In genomic region chr5:13058883-13059423, GRCm38 (mm10) we compare ENCODE assay signal across 26 mouse cellular contexts.
DNase-seq lines count a peak whose midpoint lies in the region; ATAC-seq and TF ChIP-seq lines count a peak whose summit lies in the region.
"Had no signal": no experiment of that assay in that cellular context is flagged by ENCODE, and none has a peak within 500 bp of the region (broad histone marks: within the 10 kb centered on the region; RNA-seq: fewer than 3 reads in every experiment).

No protein-coding gene starts in this region.

- no peaks in the 10 kb centered on the region for H3K27me3 ChIP-seq in hindbrain, postnatal 0 days (ENCODE audit: insufficient read depth, low read length)
- no peaks in the 10 kb centered on the region for H3K27me3 ChIP-seq in hindbrain, embryonic 11.5 days (ENCODE audit: control insufficient read depth, insufficient read depth, low read length)
- no peaks in the 10 kb centered on the region for H3K27me3 ChIP-seq in neural tube, embryonic 15.5 days (replicated peaks)
- H3K27me3 ChIP-seq: embryonic facial prominence, embryonic 13.5 days; heart, embryonic 15.5 days; hindbrain, embryonic 15.5 days; kidney, embryonic 15.5 days; limb, embryonic 15.5 days; neural tube, embryonic 13.5 days had no signal

- no peak for ATAC-seq in hindbrain, postnatal 0 days
- no peak for ATAC-seq in hindbrain, embryonic 11.5 days (ENCODE audit: low FRiP score)
- peak; percentile 47; the same call in 1 of the 2 replicates for ATAC-seq in neural tube, embryonic 15.5 days (ENCODE audit: low FRiP score)
- ATAC-seq: activated CD4-positive, CD25-positive, alpha-beta regulatory T cell, adult 4 months; forebrain, embryonic 14.5 days; intestine, postnatal 0 days had no signal

- no peak overlapping the region for H3K4me3 ChIP-seq in hindbrain, postnatal 0 days (ENCODE audit: low read length)
- H3K4me3 ChIP-seq in hindbrain, embryonic 11.5 days (ENCODE audit: low read depth, low read length), result no peak overlapping the region
- no peak overlapping the region for H3K4me3 ChIP-seq in neural tube, embryonic 15.5 days (replicated peaks)
- H3K4me3 ChIP-seq: embryonic facial prominence, embryonic 13.5 days; heart, embryonic 15.5 days; hindbrain, embryonic 15.5 days; kidney, embryonic 15.5 days; limb, embryonic 15.5 days; neural tube, embryonic 13.5 days had no signal

- H3K36me3 ChIP-seq in hindbrain, postnatal 0 days (ENCODE audit: insufficient read depth, low read length), result no peaks in the 10 kb centered on the region
- no peaks in the 10 kb centered on the region for H3K36me3 ChIP-seq in hindbrain, embryonic 11.5 days (ENCODE audit: control insufficient read depth, insufficient read depth, low read length)
- H3K36me3 ChIP-seq in neural tube, embryonic 15.5 days, result no peaks in the 10 kb centered on the region
- H3K36me3 ChIP-seq: embryonic facial prominence, embryonic 13.5 days; heart, embryonic 15.5 days; hindbrain, embryonic 15.5 days; kidney, embryonic 15.5 days; limb, embryonic 15.5 days; neural tube, embryonic 13.5 days had no signal

- peak; percentile 17 for DNase-seq in hindbrain, postnatal 0 days (ENCODE audit: low spot score)
- no peak for DNase-seq in hindbrain, embryonic 11.5 days (ENCODE audit: low spot score)
- peak; percentile 9 for DNase-seq in Muller cell, postnatal 12 days (ENCODE audit: inconsistent ontology term)
- peak; percentile 78 for DNase-seq in forelimb bud, embryonic 11.5 days (ENCODE audit: low read depth, low spot score)
- no peak for DNase-seq in gastrocnemius, postnatal 10 days
- DNase-seq in gastrocnemius, adult 8-10 months (ENCODE audit: low spot score in 2 of 2), result no peak
- DNase-seq: adrenal gland, postnatal 14 days; cerebellum, adult 11 months; cerebellum, postnatal 25 days; heart, postnatal 36 days; kidney, postnatal 36 days; lung, embryonic 14.5 days; lung, postnatal 36 days; thymus, adult 18-20 months; thymus, postnatal 36 days had no signal

- H3K9me3 ChIP-seq in hindbrain, postnatal 0 days (ENCODE audit: low read length), result no peaks in the 10 kb centered on the region
- no peaks in the 10 kb centered on the region for H3K9me3 ChIP-seq in hindbrain, embryonic 11.5 days (ENCODE audit: control insufficient read depth, low read length)
- no peaks in the 10 kb centered on the region for H3K9me3 ChIP-seq in neural tube, embryonic 15.5 days (replicated peaks)
- H3K9me3 ChIP-seq: embryonic facial prominence, embryonic 13.5 days; heart, embryonic 15.5 days; hindbrain, embryonic 15.5 days; kidney, embryonic 15.5 days; limb, embryonic 15.5 days; neural tube, embryonic 13.5 days had no signal

- H3K9ac ChIP-seq in hindbrain, postnatal 0 days (replicated peaks; ENCODE audit: low read length), result no peak overlapping the region
- H3K9ac ChIP-seq in hindbrain, embryonic 11.5 days (ENCODE audit: low read depth, low read length), result no peak overlapping the region
- H3K9ac ChIP-seq in neural tube, embryonic 15.5 days (replicated peaks), result no peak overlapping the region
- H3K9ac ChIP-seq: embryonic facial prominence, embryonic 13.5 days; heart, embryonic 15.5 days; hindbrain, embryonic 15.5 days; kidney, embryonic 15.5 days; limb, embryonic 15.5 days; liver, embryonic 14.5 days; lung, embryonic 14.5 days; neural tube, embryonic 13.5 days had no signal

- WGBS in hindbrain, postnatal 0 days, result 37% methylated on average over 2 of the region's 2 CpGs
- WGBS in hindbrain, embryonic 11.5 days, result 54% methylated on average over 2 of the region's 2 CpGs
- WGBS in neural tube, embryonic 15.5 days, result 48% methylated on average over 2 of the region's 2 CpGs

- TF ChIP-seq CTCF in hindbrain, postnatal 0 days (IDR thresholded peaks at IDR 0.05; ENCODE audit: low read depth), result no peak

- H3K4me1 ChIP-seq in hindbrain, postnatal 0 days (ENCODE audit: insufficient read depth, low read length), result no peaks in the 10 kb centered on the region
- H3K4me1 ChIP-seq in hindbrain, embryonic 11.5 days (replicated peaks; ENCODE audit: control insufficient read depth, insufficient read depth, low read length), result no peaks in the 10 kb centered on the region
- H3K4me1 ChIP-seq in neural tube, embryonic 15.5 days, result no peaks in the 10 kb centered on the region
- H3K4me1 ChIP-seq: embryonic facial prominence, embryonic 13.5 days; hindbrain, embryonic 15.5 days; kidney, embryonic 15.5 days; limb, embryonic 15.5 days; neural tube, embryonic 13.5 days had no signal

- H3K27ac ChIP-seq in hindbrain, postnatal 0 days, result no peak overlapping the region
- H3K27ac ChIP-seq in hindbrain, embryonic 11.5 days (ENCODE audit: low read depth, low read length), result no peak overlapping the region
- no peak overlapping the region for H3K27ac ChIP-seq in neural tube, embryonic 15.5 days (replicated peaks)
- H3K27ac ChIP-seq: embryonic facial prominence, embryonic 13.5 days; heart, embryonic 15.5 days; hindbrain, embryonic 15.5 days; kidney, embryonic 15.5 days; limb, embryonic 15.5 days; liver, embryonic 14.5 days; neural tube, embryonic 13.5 days had no signal

- H3K4me2 ChIP-seq in hindbrain, postnatal 0 days (ENCODE audit: low read depth, low read length), result no peak overlapping the region
- no peak overlapping the region for H3K4me2 ChIP-seq in hindbrain, embryonic 11.5 days (replicated peaks; ENCODE audit: low read depth, low read length)
- no peak overlapping the region for H3K4me2 ChIP-seq in neural tube, embryonic 15.5 days
- H3K4me2 ChIP-seq: embryonic facial prominence, embryonic 13.5 days; heart, embryonic 15.5 days; hindbrain, embryonic 15.5 days; kidney, embryonic 15.5 days; limb, embryonic 15.5 days; lung, embryonic 14.5 days; neural tube, embryonic 13.5 days had no signal

Comparison
In these comparisons a context has a peak if more than half of its experiments do, and no peak if none do; other contexts are left out.
1. DNase-seq: peak in hindbrain, postnatal 0 days (single experiment), Muller cell, postnatal 12 days (single experiment) and forelimb bud, embryonic 11.5 days (single experiment); none in hindbrain, embryonic 11.5 days (single experiment), gastrocnemius, postnatal 10 days (single experiment) and gastrocnemius, adult 8-10 months (0 of 2).